Mouse (Mus musculus): ENCODE results near the gene Dmbt1. TPM values are rescaled to one million over a fixed set of nuclear protein-coding genes. Genes with fewer than 3 reads are reported as not detected.
"Not testable (repeated sequence)": the region's sequence is repeated elsewhere in the genome, so short reads cannot be mapped to it uniquely, and the experiment has no call there.

Gene Dmbt1
- total RNA-seq, 2 experiments from 2014 or later = not detected

GRCm38 (mm10) chr7:131059808-131060207 lies 28.0 kb downstream of the Dmbt1 start:
- not testable (repeated sequence) for DNase-seq (ENCODE audit: extremely low spot score in 1 of 2, low spot score in 2 of 2); H3K4me3 ChIP-seq; H3K27ac ChIP-seq
- TF ChIP-seq CTCF (IDR thresholded peaks at IDR 0.05) = peak; percentile 29
- intact Hi-C loops (cut with DNase I) = loop anchor here (5.0 to 10.0 kb wide), 2 partner anchors 235 to 288 kb away; partner anchors contain the start of gene Btbd16

- intact Hi-C loops (cut with DNase I) = loop anchor here (5.0 kb wide), 1 partner anchor 290 kb away; the partner anchor contains the start of gene Btbd16
- no peak for DNase-seq (ENCODE audit: extremely low spot score in 1 of 2, low spot score in 2 of 2)
- no peak overlapping the region for H3K4me3 ChIP-seq
These were observed 30.7 kb downstream of the Dmbt1 start for GRCm38 (mm10) chr7:131062541-131062940.

GRCm38 (mm10) chr7:131068191-131068590 lies 36.3 kb downstream of the Dmbt1 start:
- DNase-seq (ENCODE audit: extremely low spot score in 1 of 2, low spot score in 2 of 2) = peak in 1 of 2 experiments; percentile 22
- intact Hi-C loops (cut with DNase I) = not testable (repeated sequence)
- peak; percentile 47 for TF ChIP-seq CTCF (IDR thresholded peaks at IDR 0.05)

More at GRCm38 (mm10) chr7:131062541-131062940, 30.7 kb downstream of the Dmbt1 start:
- no peak overlapping the region for H3K27ac ChIP-seq
- TF ChIP-seq CTCF (IDR thresholded peaks at IDR 0.05) = peak; percentile 37

GRCm38 (mm10) chr7:131073476-131073875 lies 41.6 kb downstream of the Dmbt1 start:
- DNase-seq (ENCODE audit: extremely low spot score in 1 of 2, low spot score in 2 of 2); H3K27ac ChIP-seq; H3K4me3 ChIP-seq; intact Hi-C loops (cut with DNase I): not testable (repeated sequence)

More at GRCm38 (mm10) chr7:131068191-131068590, 36.3 kb downstream of the Dmbt1 start:
- not testable (repeated sequence) for H3K4me3 ChIP-seq, H3K27ac ChIP-seq

- DNase-seq (ENCODE audit: extremely low spot score in 1 of 2, low spot score in 2 of 2); intact Hi-C loops (cut with DNase I); H3K4me3 ChIP-seq: not testable (repeated sequence)
These were observed 42.2 kb downstream of the Dmbt1 start for GRCm38 (mm10) chr7:131074098-131074497.

GRCm38 (mm10) chr7:131075956-131076355 lies 44.1 kb downstream of the Dmbt1 start:
- peak; percentile 47 for TF ChIP-seq CTCF (IDR thresholded peaks at IDR 0.05)
- H3K4me3 ChIP-seq = no peak overlapping the region
- H3K27ac ChIP-seq = no peak overlapping the region
- peak in 1 of 2 experiments; percentile 18 for DNase-seq (ENCODE audit: extremely low spot score in 1 of 2, low spot score in 2 of 2)
- intact Hi-C loops (cut with DNase I) = no loop called here

More at GRCm38 (mm10) chr7:131074098-131074497, 42.2 kb downstream of the Dmbt1 start:
- not testable (repeated sequence) for H3K27ac ChIP-seq

- DNase-seq (ENCODE audit: extremely low spot score in 1 of 2, low spot score in 2 of 2); intact Hi-C loops (cut with DNase I): not testable (repeated sequence)
These were observed 50.5 kb downstream of the Dmbt1 start for GRCm38 (mm10) chr7:131082403-131082802.

GRCm38 (mm10) chr7:131112486-131112885 lies 80.6 kb downstream of the Dmbt1 start:
- TF ChIP-seq CTCF (IDR thresholded peaks at IDR 0.05) = peak; percentile 95
- H3K4me3 ChIP-seq = no peak overlapping the region
- DNase-seq (ENCODE audit: extremely low spot score in 1 of 2, low spot score in 2 of 2) = peak; percentile 73 to 79
- intact Hi-C loops (cut with DNase I) = loop anchor here (2.0 kb wide), 1 partner anchor 220 kb away; the partner anchor contains the start of gene Fam24a
- no peak overlapping the region for H3K27ac ChIP-seq

More at GRCm38 (mm10) chr7:131082403-131082802, 50.5 kb downstream of the Dmbt1 start:
- not testable (repeated sequence) for H3K27ac ChIP-seq, H3K4me3 ChIP-seq

GRCm38 (mm10) chr7:131113676-131114075 lies 81.8 kb downstream of the Dmbt1 start:
- Histone ChIP-seq H3K4me3 (no peak overlapping the region), H3K27ac (no peak overlapping the region)
- DNase-seq (ENCODE audit: extremely low spot score in 1 of 2, low spot score in 2 of 2) = no peak
- intact Hi-C loops (cut with DNase I) = loop anchor here (2.0 kb wide), 1 partner anchor 219 kb away; the partner anchor contains the start of gene Fam24a
- TF ChIP-seq CTCF (IDR thresholded peaks at IDR 0.05) = no peak

GRCm38 (mm10) chr7:131114434-131114833 lies 82.6 kb downstream of the Dmbt1 start:
- Histone ChIP-seq H3K4me3 (no peak overlapping the region), H3K27ac (no peak overlapping the region)
- TF ChIP-seq CTCF (IDR thresholded peaks at IDR 0.05) = no peak
- intact Hi-C loops (cut with DNase I) = no loop called here
- DNase-seq (ENCODE audit: extremely low spot score in 1 of 2, low spot score in 2 of 2) = no peak

GRCm38 (mm10) chr7:131122210-131122807 lies 90.5 kb downstream of the Dmbt1 start:
- Histone ChIP-seq H3K27ac (no peak overlapping the region), H3K4me3 (no peak overlapping the region)
- intact Hi-C loops (cut with DNase I) = no loop called here
- DNase-seq (ENCODE audit: extremely low spot score in 1 of 2, low spot score in 2 of 2) = no peak
- peak; percentile 42 for TF ChIP-seq CTCF (IDR thresholded peaks at IDR 0.05)

GRCm38 (mm10) chr7:131130021-131130420 lies 98.2 kb downstream of the Dmbt1 start:
- intact Hi-C loops (cut with DNase I) = no loop called here
- TF ChIP-seq CTCF (IDR thresholded peaks at IDR 0.05) = no peak
- Histone ChIP-seq H3K27ac (no peak overlapping the region), H3K4me3 (no peak overlapping the region)
- no peak for DNase-seq (ENCODE audit: extremely low spot score in 1 of 2, low spot score in 2 of 2)

- Histone ChIP-seq H3K27ac (no peak overlapping the region), H3K4me3 (no peak overlapping the region)
- intact Hi-C loops (cut with DNase I) = no loop called here
- TF ChIP-seq CTCF (IDR thresholded peaks at IDR 0.05) = no peak
- no peak for DNase-seq (ENCODE audit: extremely low spot score in 1 of 2, low spot score in 2 of 2)
These were observed 101.3 kb downstream of the Dmbt1 start for GRCm38 (mm10) chr7:131133181-131133580.
